Mouse (Mus musculus): ENCODE data around the gene Pnp.
"Not testable (repeated sequence)": the region's sequence is repeated elsewhere in the genome, so short reads cannot be mapped to it uniquely, and the experiment has no call there.

DNA sequence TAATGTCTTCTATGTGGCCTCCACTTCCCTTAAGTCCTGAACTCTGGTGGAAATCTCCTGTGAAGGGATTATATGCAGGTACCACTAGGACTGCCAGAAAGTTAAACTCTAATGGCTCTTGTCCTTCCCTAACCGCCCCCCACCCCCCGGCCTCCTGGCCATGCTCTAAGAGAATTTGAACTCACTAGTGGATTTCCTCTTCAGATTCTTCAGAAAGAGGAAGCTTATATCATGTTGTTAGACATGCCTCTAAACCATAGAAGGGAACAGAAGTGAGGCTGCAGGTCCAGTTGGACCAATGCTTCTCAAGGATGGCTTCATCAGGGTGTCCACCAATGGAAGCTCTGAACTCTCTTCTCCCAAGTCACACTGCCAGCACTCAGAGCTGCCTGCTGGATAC lies 32.9 kb upstream of the Pnp start:
- not testable (repeated sequence) for TF ChIP-seq POLR2A (IDR thresholded peaks at IDR 0.05; ENCODE audit: low read depth, low read length); HCFC1 (IDR thresholded peaks at IDR 0.05; ENCODE audit: low read depth, low read length); ZC3H11A (IDR thresholded peaks at IDR 0.05; ENCODE audit: low read depth, low read length); RCOR1 (conservative IDR thresholded peaks at IDR 0.05; ENCODE audit: low read depth, low read length); CTCF (conservative IDR thresholded peaks at IDR 0.05 in 1 of 2, IDR thresholded peaks at IDR 0.05 in 1 of 2; ENCODE audit: low read depth in 2 of 2, low read length in 2 of 2)
